16 mouse cellular contexts compared by ENCODE assay signal in genomic region chr10:121262206-121262605, GRCm38 (mm10).
"Had no signal": no experiment of that assay in that cellular context is flagged by ENCODE, and none has a peak within 500 bp of the region (broad histone marks: within the 10 kb centered on the region; RNA-seq: fewer than 3 reads in every experiment).

No protein-coding gene starts in this region.

- DNase-seq: heart, postnatal 10 days; heart, postnatal 14 days; heart, postnatal 36 days; heart, postnatal 4 days; kidney, adult 11 months; kidney, adult 18-20 months; kidney, adult 2 months; kidney, adult 8-10 months; kidney, adult 9 months; kidney, postnatal 10 days; kidney, postnatal 14 days; kidney, postnatal 25 days; kidney, postnatal 36 days; kidney, postnatal 4 days; layer of hippocampus, adult 9-11 months; layer of hippocampus, postnatal 36 days had no signal
